Mouse (Mus musculus): ENCODE data around the gene Sec61a1.

DNA sequence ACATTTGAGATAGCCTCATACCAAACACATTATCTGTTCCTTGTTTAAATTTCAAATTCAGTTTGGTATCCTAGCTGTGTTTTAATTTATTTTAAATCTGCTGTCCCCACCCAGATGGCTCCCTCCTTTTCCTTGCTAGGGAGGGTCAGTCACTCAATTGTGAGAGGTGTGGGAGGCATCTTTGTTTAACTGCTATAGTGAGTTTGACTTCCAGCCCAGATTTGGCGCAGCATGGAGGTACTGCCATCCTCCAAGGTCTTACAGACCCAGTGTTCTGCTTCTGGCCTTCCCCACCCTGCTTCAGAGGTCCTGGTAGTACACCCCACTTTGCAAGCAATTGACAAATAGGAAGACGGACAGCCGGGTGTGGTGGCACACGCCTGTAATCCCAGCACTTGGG, 5.4 kb upstream of the Sec61a1 start:
- TF ChIP-seq POLR2A (IDR thresholded peaks at IDR 0.05; ENCODE audit: low read depth, low read length) = no peak
- TF ChIP-seq CTCF (IDR thresholded peaks at IDR 0.05; ENCODE audit: borderline replicate concordance, insufficient read depth, low read length) = no peak
